ENCODE assay signal across 11 mouse cellular contexts in genomic region chrX:75728507-75728906, GRCm38 (mm10).
DNase-seq lines count a peak whose midpoint lies in the region; TF ChIP-seq lines count a peak whose summit lies in the region.
"Had no signal": no experiment of that assay in that cellular context is flagged by ENCODE, and none has a peak within 500 bp of the region (broad histone marks: within the 10 kb centered on the region; RNA-seq: fewer than 3 reads in every experiment).

No protein-coding gene starts in this region.

- TF ChIP-seq CTCF in left cerebral cortex, adult 2 months (IDR thresholded peaks at IDR 0.05) = peak; percentile 44

- H3K9me3 ChIP-seq in ES-E14 (ENCODE audit: control insufficient read depth, insufficient read depth, low read depth, low read length) = no peaks in the 10 kb centered on the region
- H3K9me3 ChIP-seq: embryonic facial prominence, embryonic 13.5 days; liver, embryonic 15.5 days had no signal

- in situ Hi-C loops in ES-E14 (cut with MboI; ENCODE audit: low sequenced_read_pairs in 2 of 2, unreplicated experiment in 2 of 2) = no loop called here

- H3K9ac ChIP-seq in ES-E14 (ENCODE audit: insufficient read depth, low read depth, low read length, poor library complexity, severe bottlenecking) = no peak overlapping the region
- H3K9ac ChIP-seq: embryonic facial prominence, embryonic 13.5 days; liver, embryonic 15.5 days had no signal

- H3K4me1 ChIP-seq in ES-E14 (ENCODE audit: control insufficient read depth in 2 of 2, insufficient read depth in 2 of 2, low read length in 2 of 2, poor library complexity in 1 of 2) = no peaks in the 10 kb centered on the region
- H3K4me1 ChIP-seq: embryonic facial prominence, embryonic 13.5 days; liver, embryonic 15.5 days had no signal

- intact Hi-C loops in left cerebral cortex, adult 2 months (cut with DNase I) = loop anchor here (10.0 kb wide), 1 partner anchor 1274 kb away; no protein-coding TSS in a partner anchor

- H3K36me3 ChIP-seq in ES-E14 (ENCODE audit: control insufficient read depth, insufficient read depth, low read length, poor library complexity, severe bottlenecking) = peaks cover 3% of the 10 kb centered on the region; the same call in 1 of the 2 replicates
- H3K36me3 ChIP-seq: liver, embryonic 15.5 days had no signal

- no peak overlapping the region for H3K27ac ChIP-seq in left cerebral cortex, adult 2 months
- no peak overlapping the region for H3K27ac ChIP-seq in ES-E14 (ENCODE audit: insufficient read depth, low read depth, low read length, poor library complexity, severe bottlenecking)
- H3K27ac ChIP-seq: embryonic facial prominence, embryonic 13.5 days; liver, embryonic 15.5 days had no signal

- no peak overlapping the region for H3K4me3 ChIP-seq in left cerebral cortex, adult 2 months
- no peak overlapping the region for H3K4me3 ChIP-seq in ES-E14 (ENCODE audit: insufficient read depth in 1 of 2, low read depth in 1 of 2, low read length in 2 of 2, poor library complexity in 1 of 2, severe bottlenecking in 1 of 2)
- H3K4me3 ChIP-seq: embryonic facial prominence, embryonic 13.5 days; liver, embryonic 15.5 days; myocyte had no signal

- DNase-seq in embryo, embryonic 10.5 days (ENCODE audit: low spot score) = peak; percentile 9
- DNase-seq in embryo, embryonic 10 days (ENCODE audit: low spot score) = no peak
- DNase-seq in left cerebral cortex, adult 2 months (ENCODE audit: extremely low spot score in 1 of 2, low spot score in 2 of 2) = peak in 1 of 2 experiments; percentile 49
- DNase-seq in left cerebral cortex, adult 8-10 months (ENCODE audit: low spot score in 2 of 2) = no peak
- DNase-seq in ES-E14 (ENCODE audit: low read depth, low spot score) = peak; percentile 31
- DNase-seq in forelimb bud, embryonic 11.5 days (ENCODE audit: low read depth, low spot score) = peak; percentile 23
- DNase-seq in yolk sac, embryonic 10.5 days (ENCODE audit: low spot score) = no peak
- no peak for DNase-seq in spleen, adult 12 weeks (ENCODE audit: low spot score)

TF ChIP-seq in ES-E14, 5 proteins besides CTCF, POLR2A, EP300 and RAD21:
- TF ChIP-seq MAFK (IDR thresholded peaks at IDR 0.05; ENCODE audit: insufficient read depth, low read depth, low read length) (no peak), ZC3H11A (IDR thresholded peaks at IDR 0.05; ENCODE audit: borderline replicate concordance, low read depth, low read length) (no peak), ZNF384 (IDR thresholded peaks at IDR 0.05; ENCODE audit: low read depth, low read length) (peak; percentile 99), HCFC1 (IDR thresholded peaks at IDR 0.05; ENCODE audit: borderline replicate concordance, insufficient read depth, low read length) (peak; percentile 49; the same call in 1 of the 2 replicates)

Comparison
In these comparisons a context has a peak if more than half of its experiments do, and no peak if none do; other contexts are left out.
1. DNase-seq: peak in embryo, embryonic 10.5 days (single experiment), ES-E14 (single experiment) and forelimb bud, embryonic 11.5 days (single experiment); none in embryo, embryonic 10 days (single experiment), left cerebral cortex, adult 8-10 months (0 of 2), yolk sac, embryonic 10.5 days (single experiment) and spleen, adult 12 weeks (single experiment).